Mouse (Mus musculus): ENCODE data around the gene Fgfr3. TPM values are rescaled to one million over a fixed set of nuclear protein-coding genes. Genes with fewer than 3 reads are reported as not detected.

Gene Fgfr3
- polyA plus RNA-seq, 1 experiment from 2014 or later = 39.5 TPM

DNA sequence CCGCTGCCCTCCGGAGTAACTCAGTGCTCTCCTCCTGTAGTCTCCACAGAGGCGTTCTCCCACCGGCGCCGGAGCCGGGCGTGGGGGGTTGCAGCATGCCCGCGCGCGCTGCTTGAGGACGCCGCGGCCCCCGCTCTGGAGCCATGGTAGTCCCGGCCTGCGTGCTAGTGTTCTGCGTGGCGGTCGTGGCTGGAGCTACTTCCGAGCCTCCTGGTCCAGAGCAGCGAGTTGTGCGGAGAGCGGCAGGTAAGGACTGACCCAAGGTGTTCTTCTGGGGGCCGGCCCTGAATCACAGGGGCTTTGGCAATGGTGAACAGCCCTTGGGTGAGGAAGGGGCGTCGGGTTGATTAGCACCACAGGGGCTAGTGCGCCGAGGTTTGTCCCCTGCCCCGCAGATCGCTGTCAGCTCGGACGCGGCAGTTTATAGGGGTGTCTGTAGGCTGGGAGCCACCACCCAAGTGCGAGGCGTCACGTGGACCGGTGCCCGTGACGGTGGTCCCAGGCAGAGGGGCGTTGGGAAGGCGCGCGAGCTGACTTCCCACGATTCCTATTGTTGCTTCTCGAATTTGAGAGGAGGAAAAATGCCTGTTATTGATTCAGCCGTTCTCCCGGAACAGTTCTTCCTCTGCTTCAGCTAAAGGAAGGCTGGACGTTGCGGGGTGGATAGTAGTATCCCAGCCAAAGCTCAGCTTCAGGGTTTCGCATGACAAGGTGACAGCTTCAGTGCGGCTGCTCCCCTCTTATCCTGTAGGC lies 968 bp downstream of the Fgfr3 start:
- Histone ChIP-seq H3K36me3 (ENCODE audit: control insufficient read depth, insufficient read depth, low read length) (no peaks in the 10 kb centered on the region), H3K4me1 (ENCODE audit: control insufficient read depth, insufficient read depth, low read length) (0 out of 2 replicates have a peak, but pooled peaks cover 10% of the 10 kb centered on the region), H3K4me3 (ENCODE audit: low read depth, low read length) (peak overlapping the region; percentile 48), H3K9ac (replicated peaks; ENCODE audit: low read depth, low read length) (peak overlapping the region; percentile 58), H3K27me3 (ENCODE audit: control insufficient read depth, insufficient read depth, low read length) (no peaks in the 10 kb centered on the region), H3K9me3 (ENCODE audit: control insufficient read depth, low read length) (no peaks in the 10 kb centered on the region), H3K4me2 (ENCODE audit: low read depth, low read length) (peak overlapping the region; percentile 78), H3K27ac (ENCODE audit: low read depth, low read length) (peak overlapping the region; percentile 11)
- WGBS = under 1% methylated on average over 53 of the region's 53 CpGs
- peak; percentile 19 for ATAC-seq (ENCODE audit: low read depth)

DNA sequence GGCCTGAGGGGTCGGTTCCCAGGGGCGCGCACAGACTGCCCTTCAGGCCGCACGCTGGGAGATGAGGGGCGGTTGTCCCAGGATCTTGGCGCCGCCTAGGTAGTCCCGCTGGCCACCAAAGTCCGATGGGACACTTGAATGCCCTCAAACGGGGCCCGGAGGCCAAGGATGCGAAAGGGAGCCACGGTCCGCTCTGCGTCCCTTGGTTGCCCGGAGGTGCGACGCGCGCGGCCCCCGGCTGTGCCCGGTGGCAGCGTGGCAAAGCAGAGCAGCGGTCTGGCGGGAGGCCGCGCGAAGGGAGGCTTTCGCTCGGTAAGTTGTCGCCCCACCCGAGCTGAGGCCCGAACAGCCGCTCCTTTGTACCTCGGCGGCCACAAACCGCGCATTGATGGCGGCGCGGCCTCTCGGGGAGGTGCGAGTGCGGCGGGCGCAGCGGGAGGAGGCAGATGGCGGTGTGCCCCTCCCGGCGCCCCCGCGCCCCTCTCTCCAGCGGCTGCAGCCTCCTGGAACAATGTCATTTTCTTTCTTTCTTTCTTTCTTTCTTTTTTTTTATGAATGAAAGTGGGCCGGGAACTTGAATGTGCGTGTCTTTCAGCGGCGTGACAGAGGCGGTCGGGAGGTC lies 1.7 kb downstream of the Fgfr3 start:
- Histone ChIP-seq H3K4me1 (ENCODE audit: control insufficient read depth, insufficient read depth, low read length) (0 out of 2 replicates have a peak, but pooled peaks cover 10% of the 10 kb centered on the region), H3K9me3 (ENCODE audit: control insufficient read depth, low read length) (no peaks in the 10 kb centered on the region), H3K4me3 (ENCODE audit: low read depth, low read length) (peak overlapping the region; percentile 48), H3K9ac (replicated peaks; ENCODE audit: low read depth, low read length) (peak overlapping the region; percentile 58), H3K27ac (ENCODE audit: low read depth, low read length) (peak overlapping the region; percentile 48), H3K36me3 (ENCODE audit: control insufficient read depth, insufficient read depth, low read length) (no peaks in the 10 kb centered on the region), H3K27me3 (ENCODE audit: control insufficient read depth, insufficient read depth, low read length) (no peaks in the 10 kb centered on the region), H3K4me2 (ENCODE audit: low read depth, low read length) (peak overlapping the region; percentile 78)
- WGBS = under 1% methylated on average over 61 of the region's 61 CpGs
- ATAC-seq (ENCODE audit: low read depth) = no peak

DNA sequence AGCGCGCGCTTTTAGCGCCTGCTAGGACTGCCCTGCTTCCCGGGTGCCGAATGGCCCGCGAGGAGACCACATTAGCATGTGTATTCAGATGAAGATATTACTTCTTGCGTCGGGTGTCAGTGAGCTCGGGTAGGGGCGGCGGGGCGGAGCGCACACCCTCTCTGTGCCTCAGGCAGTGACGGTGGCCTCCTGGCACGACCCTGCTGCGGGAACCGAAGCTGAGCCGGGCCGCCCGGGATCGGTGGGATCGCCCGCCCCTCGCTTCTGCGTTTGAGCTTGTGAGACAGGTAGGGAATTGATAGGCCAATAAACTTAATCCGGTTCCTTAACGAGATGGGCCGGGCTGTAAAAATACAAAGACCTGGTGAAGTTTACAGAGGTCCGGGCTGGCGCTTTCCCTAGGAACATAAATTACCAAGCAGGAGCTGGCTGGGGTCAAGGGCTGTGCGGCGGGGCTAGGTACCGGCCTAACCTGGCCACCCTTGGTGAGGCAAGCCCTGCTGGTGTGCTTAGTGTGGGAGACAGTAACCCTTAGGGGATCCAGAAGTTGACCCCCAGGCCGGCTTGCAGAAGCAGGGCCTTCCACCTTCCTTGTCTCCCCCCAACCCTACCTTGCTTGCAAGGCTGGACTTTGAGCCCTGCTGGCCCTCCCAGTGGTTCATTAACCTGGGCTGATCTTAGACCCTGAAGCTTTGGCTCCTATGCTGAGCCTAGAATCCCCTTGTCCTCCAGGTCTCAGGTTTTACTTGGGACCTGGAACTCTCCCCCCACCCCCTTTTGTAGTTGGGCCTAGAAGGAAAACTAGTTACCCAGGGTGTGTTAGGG lies 2.4 kb downstream of the Fgfr3 start:
- 2% methylated on average over 36 of the region's 36 CpGs for WGBS
- Histone ChIP-seq H3K27ac (ENCODE audit: low read depth, low read length) (peak overlapping the region; percentile 48), H3K4me1 (ENCODE audit: control insufficient read depth, insufficient read depth, low read length) (0 out of 2 replicates have a peak, but pooled peaks cover 10% of the 10 kb centered on the region), H3K4me3 (ENCODE audit: low read depth, low read length) (peak overlapping the region; percentile 48), H3K4me2 (ENCODE audit: low read depth, low read length) (peak overlapping the region; percentile 78), H3K36me3 (ENCODE audit: control insufficient read depth, insufficient read depth, low read length) (no peaks in the 10 kb centered on the region), H3K9me3 (ENCODE audit: control insufficient read depth, low read length) (no peaks in the 10 kb centered on the region), H3K27me3 (ENCODE audit: control insufficient read depth, insufficient read depth, low read length) (no peaks in the 10 kb centered on the region), H3K9ac (replicated peaks; ENCODE audit: low read depth, low read length) (peak overlapping the region; percentile 58)
- ATAC-seq (ENCODE audit: low read depth) = 0 out of 2 replicates have a peak, but pooled peaks have one; percentile 21

DNA sequence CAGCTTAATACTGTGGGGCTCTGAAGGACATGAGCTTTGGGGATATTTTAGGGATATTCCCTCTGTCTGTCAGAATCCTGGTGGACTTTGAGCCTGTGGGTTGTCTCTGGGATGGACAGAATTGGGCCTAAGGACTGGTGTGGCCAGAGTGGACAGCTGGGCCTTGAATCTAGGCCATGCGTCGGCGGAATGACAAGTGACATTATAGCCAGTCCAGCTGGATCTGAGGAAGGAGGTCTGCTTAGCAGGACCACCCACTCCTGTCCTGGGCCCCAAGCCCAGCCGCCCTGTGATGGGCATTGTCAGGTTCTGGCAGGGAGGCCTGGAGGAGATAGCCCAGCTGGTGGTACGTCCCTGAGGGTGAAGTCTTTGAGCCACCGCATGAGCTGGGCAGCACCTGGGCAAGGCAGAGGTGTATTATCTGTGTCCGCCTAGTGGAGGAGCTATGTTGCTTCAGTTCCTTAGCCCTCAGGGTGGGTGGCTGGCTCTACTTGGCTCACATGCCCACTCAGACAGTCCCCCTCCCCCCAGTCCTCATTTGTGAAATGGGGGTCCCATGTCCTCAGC lies 4.7 kb downstream of the Fgfr3 start:
- Histone ChIP-seq H3K27ac (ENCODE audit: low read depth, low read length) (no peak overlapping the region; the same call in 1 of the 2 replicates), H3K4me2 (ENCODE audit: low read depth, low read length) (peak overlapping the region; percentile 78), H3K9ac (replicated peaks; ENCODE audit: low read depth, low read length) (no peak overlapping the region), H3K4me1 (ENCODE audit: control insufficient read depth, insufficient read depth, low read length) (0 out of 2 replicates have a peak, but pooled peaks cover 10% of the 10 kb centered on the region), H3K4me3 (ENCODE audit: low read depth, low read length) (peak overlapping the region; percentile 15; the same call in 1 of the 2 replicates), H3K27me3 (ENCODE audit: control insufficient read depth, insufficient read depth, low read length) (no peaks in the 10 kb centered on the region), H3K36me3 (ENCODE audit: control insufficient read depth, insufficient read depth, low read length) (no peaks in the 10 kb centered on the region; the same call in 1 of the 2 replicates), H3K9me3 (ENCODE audit: control insufficient read depth, low read length) (no peaks in the 10 kb centered on the region)
- no peak for ATAC-seq (ENCODE audit: low read depth)
- 60% methylated on average over 7 of the region's 7 CpGs for WGBS

DNA sequence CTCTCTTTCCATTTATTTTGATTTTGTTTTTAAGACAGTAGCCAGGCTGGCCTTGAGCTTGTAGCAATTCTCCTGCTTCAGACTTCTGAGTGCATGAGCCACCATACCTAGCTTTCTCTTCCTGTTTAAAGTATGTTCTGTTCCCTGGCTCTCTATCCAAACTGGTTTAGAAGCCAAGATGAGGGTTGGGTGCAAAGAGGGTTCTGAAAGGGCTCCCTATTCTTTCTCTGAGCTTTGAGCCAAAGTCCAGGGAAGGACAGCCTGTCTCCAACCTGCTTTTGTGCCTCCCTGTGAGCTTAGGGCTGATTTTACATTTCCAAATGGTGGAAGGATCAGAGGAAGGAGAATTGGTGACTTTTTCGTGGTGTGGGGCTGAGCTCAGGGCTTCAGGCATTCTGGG lies 5.4 kb downstream of the Fgfr3 start:
- no peak for ATAC-seq (ENCODE audit: low read depth)
- Histone ChIP-seq H3K9ac (replicated peaks; ENCODE audit: low read depth, low read length) (no peak overlapping the region), H3K36me3 (ENCODE audit: control insufficient read depth, insufficient read depth, low read length) (no peaks in the 10 kb centered on the region; the same call in 1 of the 2 replicates), H3K4me3 (ENCODE audit: low read depth, low read length) (no peak overlapping the region), H3K4me1 (ENCODE audit: control insufficient read depth, insufficient read depth, low read length) (0 out of 2 replicates have a peak, but pooled peaks cover 10% of the 10 kb centered on the region), H3K27ac (ENCODE audit: low read depth, low read length) (no peak overlapping the region), H3K27me3 (ENCODE audit: control insufficient read depth, insufficient read depth, low read length) (no peaks in the 10 kb centered on the region), H3K4me2 (ENCODE audit: low read depth, low read length) (peak overlapping the region; percentile 78; the same call in 1 of the 2 replicates), H3K9me3 (ENCODE audit: control insufficient read depth, low read length) (no peaks in the 10 kb centered on the region)
- WGBS = 61% methylated on average over 1 of the region's 1 CpGs

DNA sequence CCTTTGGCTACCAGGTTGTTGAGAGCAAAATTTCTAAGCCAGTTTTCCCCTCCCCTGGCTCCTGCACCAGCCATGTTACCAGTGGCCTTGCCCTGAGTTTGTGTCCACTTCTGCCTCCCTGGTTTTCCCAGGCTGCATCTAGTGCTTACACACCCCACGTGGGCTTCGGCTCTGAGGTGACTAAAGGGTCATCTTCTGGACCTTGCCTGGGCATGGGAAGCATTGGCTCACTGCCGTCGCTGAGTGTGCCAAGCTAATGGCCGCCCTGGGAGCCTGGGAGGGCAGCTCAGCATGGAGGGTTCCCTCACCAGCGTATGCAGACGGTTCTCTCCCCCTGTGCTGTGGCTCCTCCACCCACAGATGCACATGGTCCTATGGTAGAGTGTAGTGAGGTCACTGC lies 7.4 kb downstream of the Fgfr3 start:
- Histone ChIP-seq H3K27me3 (ENCODE audit: control insufficient read depth, insufficient read depth, low read length) (no peaks in the 10 kb centered on the region), H3K9me3 (ENCODE audit: control insufficient read depth, low read length) (no peaks in the 10 kb centered on the region), H3K9ac (replicated peaks; ENCODE audit: low read depth, low read length) (0 out of 2 replicates have a peak overlapping the region, but pooled peaks have one; percentile 21), H3K4me1 (ENCODE audit: control insufficient read depth, insufficient read depth, low read length) (0 out of 2 replicates have a peak, but pooled peaks cover 1% of the 10 kb centered on the region), H3K4me3 (ENCODE audit: low read depth, low read length) (no peak overlapping the region), H3K36me3 (ENCODE audit: control insufficient read depth, insufficient read depth, low read length) (no peaks in the 10 kb centered on the region; the same call in 1 of the 2 replicates), H3K4me2 (ENCODE audit: low read depth, low read length) (no peak overlapping the region), H3K27ac (ENCODE audit: low read depth, low read length) (no peak overlapping the region)
- 68% methylated on average over 7 of the region's 7 CpGs for WGBS
- no peak for ATAC-seq (ENCODE audit: low read depth)

DNA sequence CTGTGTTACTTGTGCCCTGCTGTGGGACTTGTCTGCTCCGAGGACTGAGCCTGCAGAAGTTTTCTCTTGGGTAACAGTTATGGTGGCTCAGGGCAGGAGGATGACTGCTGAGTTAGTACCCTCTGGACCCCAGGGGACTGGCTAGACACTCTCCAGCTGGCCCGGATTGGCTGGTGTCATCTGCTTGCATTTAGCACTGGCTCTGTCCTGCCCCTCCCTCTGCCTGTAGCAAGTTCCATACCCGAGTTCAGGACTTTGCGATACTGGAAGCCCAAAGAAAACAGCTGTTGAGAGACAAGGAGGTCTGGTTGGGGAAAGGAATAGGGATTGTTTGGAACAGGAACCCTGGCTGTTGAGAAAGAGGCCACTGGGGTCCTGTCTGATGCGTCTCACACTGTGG lies 9.0 kb downstream of the Fgfr3 start:
- no peaks in the 10 kb centered on the region for H3K27me3 ChIP-seq (ENCODE audit: control insufficient read depth, insufficient read depth, low read length)
- H3K36me3 ChIP-seq (ENCODE audit: control insufficient read depth, insufficient read depth, low read length) = no peaks in the 10 kb centered on the region; the same call in 1 of the 2 replicates
- H3K27ac ChIP-seq (ENCODE audit: low read depth, low read length) = no peak overlapping the region
- no peak overlapping the region for H3K4me3 ChIP-seq (ENCODE audit: low read depth, low read length)
- no peaks in the 10 kb centered on the region for H3K9me3 ChIP-seq (ENCODE audit: control insufficient read depth, low read length)
- 36% methylated on average over 5 of the region's 5 CpGs for WGBS
- no peak overlapping the region for H3K4me2 ChIP-seq (ENCODE audit: low read depth, low read length)
- H3K4me1 ChIP-seq (ENCODE audit: control insufficient read depth, insufficient read depth, low read length) = no peaks in the 10 kb centered on the region
- no peak for ATAC-seq (ENCODE audit: low read depth)
- H3K9ac ChIP-seq (replicated peaks; ENCODE audit: low read depth, low read length) = no peak overlapping the region

DNA sequence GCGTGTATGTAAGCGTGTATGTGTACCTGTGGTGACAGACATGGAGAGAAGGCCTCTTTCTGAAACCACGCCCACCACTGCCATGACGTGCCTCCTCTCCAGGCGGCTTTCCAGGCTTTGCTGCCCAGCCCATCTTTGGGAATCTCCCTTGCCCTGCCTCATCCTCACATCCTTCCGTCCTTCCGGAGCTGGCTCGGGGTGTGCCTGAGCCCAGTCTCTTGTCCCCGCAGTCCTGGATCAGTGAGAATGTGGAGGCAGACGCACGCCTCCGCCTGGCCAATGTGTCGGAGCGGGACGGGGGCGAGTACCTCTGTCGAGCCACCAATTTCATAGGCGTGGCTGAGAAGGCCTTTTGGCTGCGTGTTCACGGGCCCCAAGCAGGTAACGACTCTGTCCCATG lies 9.6 kb downstream of the Fgfr3 start:
- Histone ChIP-seq H3K36me3 (ENCODE audit: control insufficient read depth, insufficient read depth, low read length) (no peaks in the 10 kb centered on the region; the same call in 1 of the 2 replicates), H3K4me2 (ENCODE audit: low read depth, low read length) (no peak overlapping the region), H3K9ac (replicated peaks; ENCODE audit: low read depth, low read length) (no peak overlapping the region), H3K27me3 (ENCODE audit: control insufficient read depth, insufficient read depth, low read length) (no peaks in the 10 kb centered on the region), H3K27ac (ENCODE audit: low read depth, low read length) (no peak overlapping the region), H3K4me3 (ENCODE audit: low read depth, low read length) (no peak overlapping the region), H3K4me1 (ENCODE audit: control insufficient read depth, insufficient read depth, low read length) (no peaks in the 10 kb centered on the region), H3K9me3 (ENCODE audit: control insufficient read depth, low read length) (no peaks in the 10 kb centered on the region)
- no peak for ATAC-seq (ENCODE audit: low read depth)
- WGBS = 45% methylated on average over 21 of the region's 21 CpGs
